Mouse (Mus musculus) olfactory bulb, adult 2 months (tissue): ENCODE results near the gene Wrnip1.

ENCODE experiments used
- CTCF ChIP-seq: fragments of 200-500 bp; IDR thresholded peaks from 2 replicates; pipeline ENCODE4 v1.5.1; 2012; ENCODE audit warnings: low read depth, mild to moderate bottlenecking, low read length, moderate library complexity; ENCODE audit not compliant: insufficient read depth
- POLR2A ChIP-seq: fragments of 200-500 bp; IDR thresholded peaks from 2 replicates; pipeline ENCODE4 v1.6.1; 2012; ENCODE audit warnings: mild to moderate bottlenecking, low read depth, low read length, moderate library complexity; ENCODE audit not compliant: insufficient read depth

- TF ChIP-seq POLR2A (no peak), CTCF (no peak)
These were observed 39.5 kb downstream of the Wrnip1 start for GRCm38 (mm10) chr13:32841349-32841748.
